In genomic region chr8:88537998-88538975, GRCm38 (mm10) we compare ENCODE assay signal across 9 mouse cellular contexts. TPM values are rescaled to one million over a fixed set of nuclear protein-coding genes. Genes with fewer than 3 reads are reported as not detected.
DNase-seq lines count a peak whose midpoint lies in the region; ATAC-seq and TF ChIP-seq lines count a peak whose summit lies in the region.
"Had no signal": no experiment of that assay in that cellular context is flagged by ENCODE, and none has a peak within 500 bp of the region (broad histone marks: within the 10 kb centered on the region; RNA-seq: fewer than 3 reads in every experiment).

No protein-coding gene starts in this region.

- no peak for ATAC-seq in heart, embryonic 12.5 days (ENCODE audit: insufficient number of reproducible peaks, low FRiP score)
- no peak for ATAC-seq in embryonic facial prominence, embryonic 13.5 days (ENCODE audit: insufficient number of reproducible peaks, insufficient read depth, low FRiP score, low TSS enrichment, low read depth)
- ATAC-seq in intestine, postnatal 0 days = no peak

- no peak for TF ChIP-seq CTCF in heart, adult 2 months (IDR thresholded peaks at IDR 0.05)
- no peak for TF ChIP-seq CTCF in intestine, postnatal 0 days (IDR thresholded peaks at IDR 0.05; ENCODE audit: low read depth)

- H3K27me3 ChIP-seq in heart, adult 2 months (ENCODE audit: control insufficient read depth, insufficient read depth, low read length) = no peaks in the 10 kb centered on the region
- H3K27me3 ChIP-seq in heart, embryonic 12.5 days (replicated peaks) = no peaks in the 10 kb centered on the region
- no peaks in the 10 kb centered on the region for H3K27me3 ChIP-seq in embryonic facial prominence, embryonic 13.5 days
- no peaks in the 10 kb centered on the region for H3K27me3 ChIP-seq in intestine, postnatal 0 days (replicated peaks; ENCODE audit: control insufficient read depth, insufficient read depth, low read length)

- H3K9me3 ChIP-seq in heart, embryonic 12.5 days (replicated peaks) = no peaks in the 10 kb centered on the region
- no peaks in the 10 kb centered on the region for H3K9me3 ChIP-seq in embryonic facial prominence, embryonic 13.5 days
- H3K9me3 ChIP-seq in intestine, postnatal 0 days (ENCODE audit: control insufficient read depth) = no peaks in the 10 kb centered on the region

- H3K4me1 ChIP-seq in heart, adult 2 months (ENCODE audit: control insufficient read depth, insufficient read depth, low read length) = peaks cover 8% of the 10 kb centered on the region
- H3K4me1 ChIP-seq in heart, embryonic 12.5 days (replicated peaks) = peaks cover 38% of the 10 kb centered on the region
- H3K4me1 ChIP-seq in embryonic facial prominence, embryonic 13.5 days = peaks cover 59% of the 10 kb centered on the region
- no peaks in the 10 kb centered on the region for H3K4me1 ChIP-seq in intestine, postnatal 0 days (replicated peaks; ENCODE audit: control insufficient read depth, insufficient read depth, low read length)

- peak; percentile 38 to 41 for DNase-seq in heart, adult 2 months
- DNase-seq in lung, postnatal 25 days (ENCODE audit: low spot score) = peak; percentile 91
- no peak for DNase-seq in frontal cortex, postnatal 25 days (ENCODE audit: low spot score in 2 of 2)
- no peak for DNase-seq in layer of hippocampus, postnatal 36 days
- no peak for DNase-seq in frontal cortex, postnatal 36 days (ENCODE audit: low spot score in 2 of 2)
- DNase-seq: cerebellum, adult 18-20 months had no signal

- H3K4me3 ChIP-seq in heart, adult 2 months = no peak overlapping the region
- no peak overlapping the region for H3K4me3 ChIP-seq in heart, embryonic 12.5 days
- H3K4me3 ChIP-seq in embryonic facial prominence, embryonic 13.5 days = no peak overlapping the region
- H3K4me3 ChIP-seq in intestine, postnatal 0 days (ENCODE audit: low read depth, low read length) = no peak overlapping the region

- no peak for TF ChIP-seq EP300 in heart, adult 2 months (IDR thresholded peaks at IDR 0.05; ENCODE audit: insufficient read depth, low read depth, low read length)

- H3K79me2 ChIP-seq in heart, adult 2 months (replicated peaks; ENCODE audit: control insufficient read depth, insufficient read depth, low read length) = no peaks in the 10 kb centered on the region

- intact Hi-C loops in heart, adult 2 months (cut with DNase I) = no loop called here

- peak overlapping the region; percentile 38 for H3K27ac ChIP-seq in heart, adult 2 months
- no peak overlapping the region for H3K27ac ChIP-seq in heart, embryonic 12.5 days (ENCODE audit: poor library complexity, severe bottlenecking)
- H3K27ac ChIP-seq in embryonic facial prominence, embryonic 13.5 days = peak overlapping the region; percentile 75; the same call in 1 of the 2 replicates
- H3K27ac ChIP-seq in intestine, postnatal 0 days (ENCODE audit: low read depth, low read length) = no peak overlapping the region

- no peaks in the 10 kb centered on the region for H3K36me3 ChIP-seq in heart, adult 2 months (ENCODE audit: control insufficient read depth, insufficient read depth, low read length)
- H3K36me3 ChIP-seq in heart, embryonic 12.5 days = no peaks in the 10 kb centered on the region
- H3K36me3 ChIP-seq in embryonic facial prominence, embryonic 13.5 days = peaks cover 61% of the 10 kb centered on the region
- H3K36me3 ChIP-seq in intestine, postnatal 0 days (ENCODE audit: control insufficient read depth, insufficient read depth) = no peaks in the 10 kb centered on the region

- no peak overlapping the region for H3K4me2 ChIP-seq in heart, embryonic 12.5 days
- H3K4me2 ChIP-seq in embryonic facial prominence, embryonic 13.5 days = no peak overlapping the region
- 0 out of 2 replicates have a peak overlapping the region, but pooled peaks have one; percentile 24 for H3K4me2 ChIP-seq in intestine, postnatal 0 days (replicated peaks; ENCODE audit: low read depth)

- no peak overlapping the region for H3K9ac ChIP-seq in heart, adult 2 months (ENCODE audit: low read depth, low read length)
- no peak overlapping the region for H3K9ac ChIP-seq in heart, embryonic 12.5 days
- no peak overlapping the region for H3K9ac ChIP-seq in embryonic facial prominence, embryonic 13.5 days
- no peak overlapping the region for H3K9ac ChIP-seq in intestine, postnatal 0 days (ENCODE audit: low read depth, low read length)

- no peak for TF ChIP-seq POLR2A in heart, adult 2 months (IDR thresholded peaks at IDR 0.05; ENCODE audit: insufficient read depth, low read depth, low read length)

- 37% methylated on average over 19 of the region's 19 CpGs for WGBS in heart, adult 2 months
- WGBS in heart, embryonic 12.5 days = 53% methylated on average over 19 of the region's 19 CpGs
- 75% methylated on average over 19 of the region's 19 CpGs for WGBS in embryonic facial prominence, embryonic 13.5 days
- 44% methylated on average over 19 of the region's 19 CpGs for WGBS in intestine, postnatal 0 days

RNA-seq across cellular contexts. Expression of gene Nkd1, which starts 17.1 kb away (rescaled TPM):
- 1 to 10 TPM; 2.3 to 2.9 TPM for total RNA-seq in heart, adult 2 months (2021)
- polyA plus RNA-seq in heart, adult 2 months (2012; rRNA removed) = 3.4 and 3.6 TPM in 2 replicates
- polyA plus RNA-seq in heart, embryonic 12.5 days (2016; fragmentation: Nextera tagmentation; extraction: Ambion mirVana) = 26.5 and 27.7 TPM in 2 replicates
- polyA plus RNA-seq in embryonic facial prominence, embryonic 13.5 days (2015; fragmentation: Nextera tagmentation; extraction: Ambion mirVana) = 101 and 122 TPM in 2 replicates
- polyA plus RNA-seq in intestine, postnatal 0 days (2015; fragmentation: Nextera tagmentation; extraction: Ambion mirVana) = 24.5 and 26.2 TPM in 2 replicates
- 10 to 100 TPM; 10.1 to 11.9 TPM for total RNA-seq in layer of hippocampus, postnatal 36 days (2021)

Comparison
In these comparisons a context has a peak if more than half of its experiments do, and no peak if none do; other contexts are left out.
1. H3K27ac ChIP-seq: peak in heart, adult 2 months (single experiment) and embryonic facial prominence, embryonic 13.5 days (single experiment); none in heart, embryonic 12.5 days (single experiment) and intestine, postnatal 0 days (single experiment).
2. DNase-seq: peak in heart, adult 2 months (2 of 2) and lung, postnatal 25 days (single experiment); none in frontal cortex, postnatal 25 days (0 of 2), layer of hippocampus, postnatal 36 days (0 of 2) and frontal cortex, postnatal 36 days (0 of 2).